Mouse (Mus musculus) ES-Bruce4 (cell line): ENCODE data around the gene Celsr3. TPM values are rescaled to one million over a fixed set of nuclear protein-coding genes. Genes with fewer than 3 reads are reported as not detected.

ENCODE experiments used
- H3K27ac ChIP-seq: 2 replicates; pipeline ENCODE4 v1.5.1; 2012; ENCODE audit warnings: low read length, inconsistent platforms; ENCODE audit not compliant: insufficient read depth
- H3K27me3 ChIP-seq: 2 replicates; pipeline ENCODE4 v1.6.1; 2012; ENCODE audit warnings: mild to moderate bottlenecking, low read length, inconsistent platforms; ENCODE audit not compliant: control insufficient read depth, poor library complexity, insufficient read depth, severe bottlenecking
- H3K36me3 ChIP-seq: 2 replicates; pipeline ENCODE4 v1.6.1; 2012; ENCODE audit warnings: inconsistent platforms, mild to moderate bottlenecking, low read length, moderate library complexity; ENCODE audit not compliant: control insufficient read depth, poor library complexity, insufficient read depth, severe bottlenecking
- H3K4me1 ChIP-seq: one replicate; pipeline ENCODE4 v1.8.1; 2011; ENCODE audit warnings: low read length; ENCODE audit not compliant: control insufficient read depth, insufficient read depth
- H3K4me3 ChIP-seq: 2 replicates; pipeline ENCODE4 v1.5.1; 2011; ENCODE audit warnings: low read depth, mild to moderate bottlenecking, low read length
- H3K9ac ChIP-seq: 2 replicates; pipeline ENCODE4 v1.6.1; 2012; ENCODE audit warnings: low read depth, mild to moderate bottlenecking, inconsistent platforms; ENCODE audit not compliant: poor library complexity, severe bottlenecking
- H3K9me3 ChIP-seq: replicated peaks from 2 replicates; pipeline ENCODE4 v1.6.1; 2012; ENCODE audit warnings: mild to moderate bottlenecking, low read length, inconsistent platforms; ENCODE audit not compliant: control insufficient read depth, poor library complexity, insufficient read depth, severe bottlenecking
- CTCF ChIP-seq: IDR thresholded peaks from one replicate; pipeline ENCODE4 v1.8.1; 2011; ENCODE audit warnings: low read depth, low read length
- EP300 ChIP-seq: IDR thresholded peaks from 2 replicates; pipeline ENCODE4 v1.6.1; 2011; ENCODE audit warnings: low read depth, low read length; ENCODE audit not compliant: insufficient read depth
- POLR2A ChIP-seq: IDR thresholded peaks from one replicate; pipeline ENCODE4 v1.8.1; 2011; ENCODE audit warnings: low read length; ENCODE audit not compliant: insufficient read depth
- polyA plus RNA-seq: library from polyadenylated mRNA; stranded (reverse); fragments of >200 nt; gene quantifications from 2 replicates; pipeline ENCODE4 v1.2.4, GENCODE M21; 2011; ENCODE audit warnings: low read depth; ENCODE audit not compliant: missing spikeins, insufficient read depth, insufficient read length

The Celsr3 gene
- polyA plus RNA-seq, 1 experiment, result 3.5 TPM

GRCm38 (mm10) chr9:108809188-108809587 lies 16.9 kb upstream of the Celsr3 start:
- no peaks in the 10 kb centered on the region for H3K9me3 ChIP-seq
- H3K4me1 ChIP-seq, result peaks cover 2% of the 10 kb centered on the region
- H3K36me3 ChIP-seq, result peaks cover 4% of the 10 kb centered on the region; the same call in 1 of the 2 replicates
- no peak for TF ChIP-seq POLR2A
- no peak for TF ChIP-seq EP300
- no peak for TF ChIP-seq CTCF
- no peak overlapping the region for H3K27ac ChIP-seq
- H3K9ac ChIP-seq, result peak overlapping the region; percentile 60; the same call in 1 of the 2 replicates
- H3K4me3 ChIP-seq, result peak overlapping the region; percentile 82; the same call in 1 of the 2 replicates
- no peaks in the 10 kb centered on the region for H3K27me3 ChIP-seq

GRCm38 (mm10) chr9:108809723-108810122 lies 16.4 kb upstream of the Celsr3 start:
- no peak overlapping the region for H3K4me3 ChIP-seq
- no peak for TF ChIP-seq CTCF
- no peak for TF ChIP-seq POLR2A
- no peak for TF ChIP-seq EP300
- H3K4me1 ChIP-seq, result peaks cover 2% of the 10 kb centered on the region
- no peaks in the 10 kb centered on the region for H3K27me3 ChIP-seq
- H3K36me3 ChIP-seq, result peaks cover 6% of the 10 kb centered on the region; the same call in 1 of the 2 replicates
- H3K9ac ChIP-seq, result no peak overlapping the region
- H3K9me3 ChIP-seq, result no peaks in the 10 kb centered on the region
- H3K27ac ChIP-seq, result no peak overlapping the region

- Histone ChIP-seq H3K27ac (no peak overlapping the region), H3K9me3 (no peaks in the 10 kb centered on the region), H3K36me3 (peaks cover 6% of the 10 kb centered on the region; the same call in 1 of the 2 replicates), H3K9ac (no peak overlapping the region), H3K4me1 (peaks cover 2% of the 10 kb centered on the region), H3K4me3 (no peak overlapping the region), H3K27me3 (no peaks in the 10 kb centered on the region)
- no peak for TF ChIP-seq CTCF
- no peak for TF ChIP-seq POLR2A
- TF ChIP-seq EP300, result no peak
Observed at GRCm38 (mm10) chr9:108810516-108810915, 15.6 kb upstream of the Celsr3 start.

- Histone ChIP-seq H3K27me3 (no peaks in the 10 kb centered on the region), H3K27ac (no peak overlapping the region), H3K9ac (no peak overlapping the region), H3K36me3 (peaks cover 6% of the 10 kb centered on the region; the same call in 1 of the 2 replicates), H3K4me1 (no peaks in the 10 kb centered on the region), H3K4me3 (no peak overlapping the region), H3K9me3 (no peaks in the 10 kb centered on the region)
- TF ChIP-seq EP300 (no peak), CTCF (no peak), POLR2A (no peak)
Observed at GRCm38 (mm10) chr9:108815557-108815956, 10.6 kb upstream of the Celsr3 start.

- Histone ChIP-seq H3K4me3 (no peak overlapping the region), H3K27me3 (no peaks in the 10 kb centered on the region), H3K36me3 (no peaks in the 10 kb centered on the region), H3K4me1 (no peaks in the 10 kb centered on the region), H3K9ac (no peak overlapping the region), H3K27ac (no peak overlapping the region), H3K9me3 (no peaks in the 10 kb centered on the region)
- no peak for TF ChIP-seq POLR2A
- TF ChIP-seq CTCF, result peak; percentile 81
Observed at GRCm38 (mm10) chr9:108819495-108819894, 6.6 kb upstream of the Celsr3 start.

- TF ChIP-seq EP300 (no peak), POLR2A (no peak), CTCF (no peak)
- H3K9me3 ChIP-seq, result no peaks in the 10 kb centered on the region
Observed at GRCm38 (mm10) chr9:108820077-108820476, 6.0 kb upstream of the Celsr3 start.

More at GRCm38 (mm10) chr9:108820077-108820476, 6.0 kb upstream of the Celsr3 start:
- Histone ChIP-seq H3K9ac (no peak overlapping the region), H3K4me3 (no peak overlapping the region), H3K4me1 (no peaks in the 10 kb centered on the region), H3K27me3 (no peaks in the 10 kb centered on the region), H3K27ac (no peak overlapping the region), H3K36me3 (no peaks in the 10 kb centered on the region)
